Mouse (Mus musculus): ENCODE data around the gene Synpr. TPM values are rescaled to one million over a fixed set of nuclear protein-coding genes. Genes with fewer than 3 reads are reported as not detected.

Gene Synpr
- total RNA-seq, 2 experiments from 2014 or later, result not detected

GRCm38 (mm10) chr14:13354154-13354553 lies 69.6 kb downstream of the Synpr start:
- no peak for DNase-seq (ENCODE audit: low spot score)

GRCm38 (mm10) chr14:13355569-13356362 lies 71.2 kb downstream of the Synpr start:
- peak; percentile 33 for DNase-seq (ENCODE audit: low spot score)

GRCm38 (mm10) chr14:13357101-13357667 lies 72.6 kb downstream of the Synpr start:
- no peak for DNase-seq (ENCODE audit: low spot score)

GRCm38 (mm10) chr14:13358037-13358436 lies 73.5 kb downstream of the Synpr start:
- no peak for DNase-seq (ENCODE audit: low spot score)

GRCm38 (mm10) chr14:13361184-13361583 lies 76.6 kb downstream of the Synpr start:
- no peak for DNase-seq (ENCODE audit: low spot score)

GRCm38 (mm10) chr14:13361642-13362041 lies 77.1 kb downstream of the Synpr start:
- DNase-seq (ENCODE audit: low spot score), result no peak

- DNase-seq (ENCODE audit: low spot score), result no peak
These were observed 83.7 kb downstream of the Synpr start for GRCm38 (mm10) chr14:13368309-13368708.

- DNase-seq (ENCODE audit: low spot score), result no peak
These were observed 104.5 kb downstream of the Synpr start for GRCm38 (mm10) chr14:13389081-13389480.

GRCm38 (mm10) chr14:13389954-13390353 lies 105.4 kb downstream of the Synpr start:
- no peak for DNase-seq (ENCODE audit: low spot score)

- no peak for DNase-seq (ENCODE audit: low spot score)
These were observed 114.8 kb downstream of the Synpr start for GRCm38 (mm10) chr14:13399226-13400020.

GRCm38 (mm10) chr14:13411636-13412035 lies 127.1 kb downstream of the Synpr start:
- DNase-seq (ENCODE audit: low spot score), result no peak

GRCm38 (mm10) chr14:13440723-13441122 lies 156.1 kb downstream of the Synpr start:
- no peak for DNase-seq (ENCODE audit: low spot score)

GRCm38 (mm10) chr14:13444908-13445307 lies 160.3 kb downstream of the Synpr start:
- no peak for DNase-seq (ENCODE audit: low spot score)

GRCm38 (mm10) chr14:13453461-13454204 lies 169.1 kb downstream of the Synpr start:
- no peak for DNase-seq (ENCODE audit: low spot score)

- no peak for DNase-seq (ENCODE audit: low spot score)
These were observed 170.4 kb downstream of the Synpr start for GRCm38 (mm10) chr14:13454991-13455390.

GRCm38 (mm10) chr14:13459333-13459732 lies 174.8 kb downstream of the Synpr start:
- DNase-seq (ENCODE audit: low spot score), result no peak

GRCm38 (mm10) chr14:13469211-13469610 lies 184.6 kb downstream of the Synpr start:
- no peak for DNase-seq (ENCODE audit: low spot score)

GRCm38 (mm10) chr14:13477821-13478220 lies 193.2 kb downstream of the Synpr start:
- no peak for DNase-seq (ENCODE audit: low spot score)

- DNase-seq (ENCODE audit: low spot score), result no peak
These were observed 220.8 kb downstream of the Synpr start for GRCm38 (mm10) chr14:13505355-13505754.

GRCm38 (mm10) chr14:13518608-13519139 lies 234.1 kb downstream of the Synpr start:
- no peak for DNase-seq (ENCODE audit: low spot score)

Measured in gastrocnemius, adult 18-20 months (tissue).